Mouse (Mus musculus) brain, adult 2 months (tissue): ENCODE results near the gene Gm4553.
A peak's percentile ranks its signal among the peaks of the same experiment; 100 is the strongest.
"Not testable (repeated sequence)": the region's sequence is repeated elsewhere in the genome, so short reads cannot be mapped to it uniquely, and the experiment has no call there.

Experiments used
- DNase-seq: peaks from one replicate; pipeline ENCODE4 v3.0.0; 2011; ENCODE audit warnings: low read depth, low spot score

The Gm4553 gene

DNA sequence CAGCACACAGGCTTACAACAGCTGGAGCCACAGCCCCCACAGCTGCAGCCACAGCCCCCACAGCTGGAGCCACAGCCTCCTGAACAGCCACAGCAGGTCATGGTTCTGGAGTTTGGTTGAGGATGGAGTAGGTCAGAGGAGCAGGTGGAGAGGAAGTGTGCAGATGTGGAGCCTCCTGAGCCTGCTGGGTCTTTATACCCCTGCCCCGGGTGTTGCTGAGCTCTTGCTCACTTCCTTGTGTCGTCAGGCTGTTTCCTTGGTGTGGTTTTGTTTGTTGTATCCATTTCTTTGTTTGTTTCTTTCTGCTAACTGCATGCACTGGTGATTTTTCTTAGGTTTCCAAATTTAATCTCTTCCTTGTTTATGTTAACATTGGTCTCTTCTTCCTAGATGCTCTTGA, 29.6 kb downstream of the Gm4553 start, which contains the start of gene Gm39115:
Gene Gm39115, minus strand, starts transcription at position 101 of the 400 bp plus-strand sequence.
- not testable (repeated sequence) for DNase-seq

DNA sequence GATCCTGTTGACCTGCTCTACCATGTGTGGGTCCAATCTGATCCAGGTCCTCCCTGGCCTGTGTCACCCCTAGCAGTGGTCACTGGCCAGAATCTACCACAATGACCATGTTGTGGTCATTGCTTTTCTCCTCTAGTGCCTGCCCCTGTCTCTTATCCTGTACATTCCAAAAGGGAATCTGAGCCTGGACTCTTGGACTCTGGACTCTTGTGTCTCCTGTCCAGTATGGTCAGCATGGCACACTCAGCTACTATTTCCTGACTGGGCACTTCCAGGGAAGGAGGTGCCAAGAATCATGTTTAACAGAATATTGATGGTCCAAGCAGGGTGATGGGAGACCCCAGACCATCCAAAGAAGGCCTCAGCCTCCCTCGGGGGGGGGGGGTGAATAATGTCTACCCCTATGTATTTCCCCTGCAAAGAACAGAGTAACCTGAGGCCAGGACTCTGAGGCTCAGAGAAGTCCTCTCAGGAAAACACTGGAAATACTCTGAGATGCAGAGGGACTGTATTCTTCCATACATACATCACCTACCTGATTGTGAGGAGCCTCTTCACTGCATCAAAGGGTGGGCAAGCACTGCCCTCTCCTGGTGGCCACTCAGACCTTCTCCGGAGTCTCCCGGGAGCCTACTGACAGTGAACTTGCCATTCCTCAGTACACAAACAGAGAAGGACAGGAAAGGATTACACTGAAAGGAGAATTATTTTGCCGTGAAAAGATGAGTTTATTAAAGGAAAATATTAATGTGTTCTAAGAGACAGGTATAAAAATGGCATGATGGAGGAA, 31.1 kb downstream of the Gm4553 start:
- DNase-seq, result peak; percentile 32

DNA sequence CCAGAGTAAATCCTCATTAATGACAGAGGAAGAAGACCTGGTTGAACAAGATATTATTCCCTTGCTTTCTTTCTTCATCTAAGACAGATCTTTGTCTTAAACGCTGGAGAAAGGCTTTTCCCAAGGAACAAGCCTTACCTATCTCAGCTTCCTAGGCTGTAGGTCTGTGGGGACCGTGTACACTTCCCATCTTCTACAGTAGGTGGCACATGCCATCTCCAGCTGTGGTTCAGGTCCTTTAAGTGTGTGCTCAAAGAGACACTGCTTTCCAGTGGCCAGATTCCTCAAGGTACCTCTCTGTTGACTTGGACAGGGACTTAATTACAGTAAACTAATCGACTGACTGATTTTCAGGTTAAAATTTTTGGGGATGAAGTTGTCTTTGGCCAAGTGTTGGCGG, 36.7 kb downstream of the Gm4553 start:
- no peak for DNase-seq

DNA sequence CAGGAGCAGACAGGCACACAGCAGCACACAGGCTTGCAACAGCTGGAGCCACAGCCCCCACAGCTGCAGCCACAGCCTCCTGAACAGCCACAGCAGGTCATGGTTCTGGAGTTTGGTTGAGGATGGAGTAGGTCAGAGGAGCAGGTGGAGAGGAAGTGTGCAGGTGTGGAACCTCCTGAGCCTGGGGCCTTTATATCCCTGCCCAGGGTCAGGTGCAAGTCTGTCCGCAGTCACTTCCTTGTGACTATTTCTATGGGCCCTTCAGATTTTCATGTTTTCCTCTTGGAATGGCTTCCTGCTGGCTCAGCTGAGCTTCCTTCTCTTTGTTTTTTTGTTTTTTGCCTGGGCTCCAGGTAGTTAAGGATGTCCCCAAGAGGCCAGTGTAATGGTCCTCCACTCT, 44.9 kb downstream of the Gm4553 start, which contains the start of gene Gm45618:
Gene Gm45618, minus strand, starts transcription at position 101 of the 400 bp plus-strand sequence.
- not testable (repeated sequence) for DNase-seq

DNA sequence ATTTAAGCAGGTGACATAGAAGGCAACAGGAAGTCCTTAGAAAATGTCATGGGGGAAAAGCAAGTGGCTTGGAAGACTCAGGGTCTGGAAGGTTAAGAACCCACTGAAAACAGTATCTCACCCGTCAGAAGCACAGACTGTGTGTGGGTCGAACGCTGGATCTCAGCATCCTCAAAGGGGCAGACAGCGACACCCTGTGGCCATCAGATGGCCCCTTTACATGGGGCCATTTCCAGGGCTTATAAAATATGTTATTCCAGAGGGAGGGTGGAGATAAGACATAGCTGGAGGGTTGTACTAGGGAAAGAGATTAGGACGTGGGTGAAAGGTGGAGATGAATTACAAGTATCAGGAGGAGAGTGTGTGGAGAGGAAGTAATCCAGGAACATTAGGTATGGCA, 45.9 kb downstream of the Gm4553 start:
- peak; percentile 59 for DNase-seq
